Mouse (Mus musculus): Measurements from ENCODE around the gene Lpp.
A peak's percentile ranks its signal among the peaks of the same experiment; 100 is the strongest.

Lpp gene

GRCm38 (mm10) chr16:24542864-24543263 lies 149.6 kb downstream of the Lpp start:
- peak; percentile 49 for DNase-seq (ENCODE audit: low read depth, low spot score)

- DNase-seq (ENCODE audit: low read depth, low spot score) = no peak
These were observed 152.1 kb downstream of the Lpp start for GRCm38 (mm10) chr16:24545366-24545765.

GRCm38 (mm10) chr16:24558458-24558857 lies 165.2 kb downstream of the Lpp start:
- no peak for DNase-seq (ENCODE audit: low read depth, low spot score)

- no peak for DNase-seq (ENCODE audit: low read depth, low spot score)
These were observed 166.5 kb downstream of the Lpp start for GRCm38 (mm10) chr16:24559811-24560210.

- DNase-seq (ENCODE audit: low read depth, low spot score) = no peak
These were observed 167.7 kb downstream of the Lpp start for GRCm38 (mm10) chr16:24560998-24561397.

GRCm38 (mm10) chr16:24561602-24562001 lies 168.3 kb downstream of the Lpp start:
- DNase-seq (ENCODE audit: low read depth, low spot score) = no peak

- DNase-seq (ENCODE audit: low read depth, low spot score) = no peak
These were observed 172.0 kb downstream of the Lpp start for GRCm38 (mm10) chr16:24565311-24565710.

GRCm38 (mm10) chr16:24566277-24566676 lies 173.0 kb downstream of the Lpp start:
- no peak for DNase-seq (ENCODE audit: low read depth, low spot score)

- DNase-seq (ENCODE audit: low read depth, low spot score) = no peak
These were observed 174.3 kb downstream of the Lpp start for GRCm38 (mm10) chr16:24567562-24567961.

- no peak for DNase-seq (ENCODE audit: low read depth, low spot score)
These were observed 174.8 kb downstream of the Lpp start for GRCm38 (mm10) chr16:24568061-24568460.

GRCm38 (mm10) chr16:24569681-24570080 lies 176.4 kb downstream of the Lpp start:
- DNase-seq (ENCODE audit: low read depth, low spot score) = no peak

- DNase-seq (ENCODE audit: low read depth, low spot score) = no peak
These were observed 183.7 kb downstream of the Lpp start for GRCm38 (mm10) chr16:24576999-24577398.

- no peak for DNase-seq (ENCODE audit: low read depth, low spot score)
These were observed 184.5 kb downstream of the Lpp start for GRCm38 (mm10) chr16:24577798-24578197.

- no peak for DNase-seq (ENCODE audit: low read depth, low spot score)
These were observed 189.5 kb downstream of the Lpp start for GRCm38 (mm10) chr16:24582847-24583246.

- no peak for DNase-seq (ENCODE audit: low read depth, low spot score)
These were observed 200.2 kb downstream of the Lpp start for GRCm38 (mm10) chr16:24593535-24593934.

- DNase-seq (ENCODE audit: low read depth, low spot score) = no peak
These were observed 201.2 kb downstream of the Lpp start for GRCm38 (mm10) chr16:24594508-24594907.

GRCm38 (mm10) chr16:24595493-24595892 lies 202.2 kb downstream of the Lpp start:
- DNase-seq (ENCODE audit: low read depth, low spot score) = no peak

- DNase-seq (ENCODE audit: low read depth, low spot score) = no peak
These were observed 205.3 kb downstream of the Lpp start for GRCm38 (mm10) chr16:24598567-24598966.

- DNase-seq (ENCODE audit: low read depth, low spot score) = no peak
These were observed 206.5 kb downstream of the Lpp start for GRCm38 (mm10) chr16:24599766-24600165.

- DNase-seq (ENCODE audit: low read depth, low spot score) = no peak
These were observed 207.1 kb downstream of the Lpp start for GRCm38 (mm10) chr16:24600260-24600948.

- no peak for DNase-seq (ENCODE audit: low read depth, low spot score)
These were observed 210.0 kb downstream of the Lpp start for GRCm38 (mm10) chr16:24603342-24603741.

GRCm38 (mm10) chr16:24607896-24608457 lies 214.7 kb downstream of the Lpp start:
- DNase-seq (ENCODE audit: low read depth, low spot score) = no peak

GRCm38 (mm10) chr16:24619458-24619857 lies 226.2 kb downstream of the Lpp start:
- DNase-seq (ENCODE audit: low read depth, low spot score) = no peak

- DNase-seq (ENCODE audit: low read depth, low spot score) = no peak
These were observed 226.7 kb downstream of the Lpp start for GRCm38 (mm10) chr16:24620021-24620420.
